Mouse (Mus musculus): Measurements from ENCODE around the gene Selenof.

- TF ChIP-seq GATA1 (IDR thresholded peaks at IDR 0.05; ENCODE audit: low read depth, low read length) (no peak), CTCF (IDR thresholded peaks at IDR 0.05 in 2 of 3, conservative IDR thresholded peaks at IDR 0.05 in 1 of 3; ENCODE audit: control insufficient read depth in 1 of 3, insufficient read depth in 1 of 3, low read depth in 2 of 3, low read length in 3 of 3, poor library complexity in 1 of 3, severe bottlenecking in 1 of 3) (no peak), TCF12 (IDR thresholded peaks at IDR 0.05; ENCODE audit: low read depth, low read length) (no peak), ETS1 (IDR thresholded peaks at IDR 0.05; ENCODE audit: low read depth, low read length) (no peak), USF2 (IDR thresholded peaks at IDR 0.05; ENCODE audit: borderline replicate concordance in 1 of 2, insufficient read depth in 1 of 2, low read depth in 1 of 2, low read length in 2 of 2) (no peak), E2F4 (IDR thresholded peaks at IDR 0.05; ENCODE audit: borderline replicate concordance, low read depth, low read length) (no peak), SIN3A (IDR thresholded peaks at IDR 0.05; ENCODE audit: low read length) (no peak), NRF1 (IDR thresholded peaks at IDR 0.05; ENCODE audit: insufficient read depth, low read depth, low read length, poor library complexity, severe bottlenecking) (no peak), TAL1 (IDR thresholded peaks at IDR 0.05; ENCODE audit: low read length) (no peak), GABPA (IDR thresholded peaks at IDR 0.05; ENCODE audit: low read depth, low read length) (no peak), JUND (IDR thresholded peaks at IDR 0.05; ENCODE audit: low read depth, low read length) (no peak)
Measured at GRCm38 (mm10) chr3:144554503-144554902, 15.6 kb upstream of the Selenof start.

Data from MEL (cell line).